Mouse (Mus musculus): ENCODE data around the gene Twf2.

DNA sequence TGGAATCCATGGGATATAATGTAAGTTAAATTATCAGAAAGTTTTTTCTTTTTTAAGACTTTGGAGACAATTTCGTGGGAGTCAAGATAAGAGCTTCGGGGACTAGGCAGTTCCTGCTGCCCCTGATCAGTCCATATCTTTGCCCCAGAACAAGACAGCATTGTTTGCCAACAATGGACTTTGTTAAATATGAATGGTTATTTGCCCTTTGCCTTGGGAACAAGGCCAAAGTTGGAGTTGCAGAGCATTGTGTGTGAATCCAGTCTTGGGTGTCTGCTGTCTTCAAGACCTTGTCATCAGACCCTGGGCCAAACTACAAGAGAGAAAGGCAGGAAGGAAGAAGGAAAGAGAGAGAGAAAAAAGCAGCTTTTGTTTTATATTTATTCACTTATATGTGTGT lies 36.2 kb upstream of the Twf2 start:
- TF ChIP-seq CTCF (IDR thresholded peaks at IDR 0.05; ENCODE audit: insufficient read depth, low read length), result no peak
- TF ChIP-seq POLR2A (IDR thresholded peaks at IDR 0.05; ENCODE audit: borderline replicate concordance, extremely low read depth, low read depth, low read length), result no peak
